Mouse (Mus musculus) MEL (cell line): Measurements from ENCODE around the gene Tmem45b. TPM values are rescaled to one million over a fixed set of nuclear protein-coding genes. Genes with fewer than 3 reads are reported as not detected.

ENCODE experiments used
- DNase-seq: peaks from one replicate; pipeline ENCODE4 v3.0.0; 2011; ENCODE audit warnings: low read depth, low spot score
- H3K27ac ChIP-seq: 2 replicates; pipeline ENCODE4 v1.5.1; 2012; ENCODE audit warnings: low read depth, mild to moderate bottlenecking, control low read depth, low read length, moderate library complexity; ENCODE audit not compliant: control insufficient read depth
- H3K27me3 ChIP-seq, 2 experiments: fragments of 150-350 bp in 1 of 2; sonication (generic) in 1 of 2; 2 replicates each; pipeline ENCODE4 v1.6.1; 2012; ENCODE audit warnings: low read length in 2 of 2, mild to moderate bottlenecking in 2 of 2, improper control_type of control experiment in 1 of 2, moderate library complexity in 1 of 2; ENCODE audit not compliant: insufficient read depth in 2 of 2, control insufficient read depth in 1 of 2
- H3K36me3 ChIP-seq, 2 experiments: 2 replicates each; pipeline ENCODE4 v1.6.1; 2012 to 2014; ENCODE audit warnings: low read length in 2 of 2, improper control_type of control experiment in 1 of 2, inconsistent platforms in 1 of 2, mild to moderate bottlenecking in 1 of 2; ENCODE audit not compliant: insufficient read depth in 2 of 2, control insufficient read depth in 1 of 2
- H3K4me1 ChIP-seq, 2 experiments: fragments of 150-350 bp in 1 of 2; sonication (generic) in 1 of 2; 2 replicates each; pipeline ENCODE4 v1.6.1; 2012; ENCODE audit warnings: low read length in 2 of 2, improper control_type of control experiment in 1 of 2, mild to moderate bottlenecking in 1 of 2; ENCODE audit not compliant: insufficient read depth in 2 of 2, control insufficient read depth in 1 of 2
- H3K4me3 ChIP-seq, 2 experiments: fragments of 150-350 bp in 1 of 2; sonication (generic) in 1 of 2; 2 replicates each; pipeline ENCODE4 v1.5.1; 2012; ENCODE audit warnings: low read depth in 2 of 2, low read length in 2 of 2, mild to moderate bottlenecking in 2 of 2, moderate library complexity in 2 of 2, control low read depth in 1 of 2, improper control_type of control experiment in 1 of 2; ENCODE audit not compliant: control insufficient read depth in 1 of 2, insufficient read depth in 1 of 2
- H3K79me2 ChIP-seq: 2 replicates; pipeline ENCODE4 v1.6.1; 2012; ENCODE audit warnings: mild to moderate bottlenecking, low read length, moderate library complexity; ENCODE audit not compliant: control insufficient read depth, poor library complexity, insufficient read depth
- H3K9ac ChIP-seq: 2 replicates; pipeline ENCODE4 v1.6.1; 2012; ENCODE audit warnings: low read depth, mild to moderate bottlenecking, control low read depth, low read length, moderate library complexity; ENCODE audit not compliant: control insufficient read depth, poor library complexity, severe bottlenecking
- H3K9me3 ChIP-seq: fragments of 150-350 bp; sonication (generic); replicated peaks from 2 replicates; pipeline ENCODE4 v1.6.1; 2012; ENCODE audit warnings: mild to moderate bottlenecking, low read length, improper control_type of control experiment, moderate library complexity; ENCODE audit not compliant: insufficient read depth
- BHLHE40 ChIP-seq: IDR thresholded peaks from 2 replicates; pipeline ENCODE4 v1.6.1; 2012; ENCODE audit warnings: low read depth, mild to moderate bottlenecking, inconsistent platforms, low read length, improper control_type of control experiment, borderline replicate concordance
- CHD1 ChIP-seq: IDR thresholded peaks from 2 replicates; pipeline ENCODE4 v1.6.1; 2012; ENCODE audit warnings: low read depth, mild to moderate bottlenecking, inconsistent platforms, low read length, improper control_type of control experiment
- CTCF ChIP-seq, 3 experiments: IDR thresholded peaks in 2 of 3; conservative IDR thresholded peaks in 1 of 3; 2 replicates each; pipeline ENCODE4 v1.5.1; 2011 to 2012; ENCODE audit warnings: low read length in 3 of 3, low read depth in 2 of 3, mild to moderate bottlenecking in 2 of 3, improper control_type of control experiment in 1 of 3, inconsistent platforms in 1 of 3, mixed read lengths in 1 of 3, moderate library complexity in 1 of 3; ENCODE audit not compliant: control insufficient read depth in 1 of 3, insufficient read depth in 1 of 3, poor library complexity in 1 of 3, severe bottlenecking in 1 of 3
- E2F4 ChIP-seq: IDR thresholded peaks from 2 replicates; pipeline ENCODE4 v1.6.1; 2011; ENCODE audit warnings: low read depth, low read length, improper control_type of control experiment, borderline replicate concordance
- ETS1 ChIP-seq: IDR thresholded peaks from 2 replicates; pipeline ENCODE4 v1.6.1; 2012; ENCODE audit warnings: low read depth, mild to moderate bottlenecking, inconsistent platforms, low read length, improper control_type of control experiment, moderate library complexity
- KAT2A ChIP-seq: conservative IDR thresholded peaks from 2 replicates; pipeline ENCODE4 v1.6.1; 2012; ENCODE audit warnings: low read depth, low read length, improper control_type of control experiment, inconsistent platforms
- MAFK ChIP-seq: IDR thresholded peaks from 2 replicates; pipeline ENCODE4 v1.6.1; 2011; ENCODE audit warnings: low read depth, mild to moderate bottlenecking, low read length, improper control_type of control experiment, borderline replicate concordance
- MAX ChIP-seq: IDR thresholded peaks from 2 replicates; pipeline ENCODE4 v1.6.1; 2011; ENCODE audit warnings: low read length, improper control_type of control experiment
- MAZ ChIP-seq: IDR thresholded peaks from 2 replicates; pipeline ENCODE4 v1.6.1; 2012; ENCODE audit warnings: low read depth, mild to moderate bottlenecking, inconsistent platforms, low read length, improper control_type of control experiment
- MEF2A ChIP-seq: IDR thresholded peaks from 2 replicates; pipeline ENCODE4 v1.6.1; 2014; ENCODE audit warnings: low read depth, mild to moderate bottlenecking, inconsistent platforms, low read length, improper control_type of control experiment; ENCODE audit not compliant: poor library complexity, insufficient replicate concordance, severe bottlenecking; ENCODE audit errors: extremely low read depth
- MXI1 ChIP-seq: IDR thresholded peaks from 2 replicates; pipeline ENCODE4 v1.6.1; 2011; ENCODE audit warnings: mild to moderate bottlenecking, low read depth, low read length, improper control_type of control experiment
- MYB ChIP-seq: IDR thresholded peaks from 2 replicates; pipeline ENCODE4 v1.6.1; 2011; ENCODE audit warnings: mild to moderate bottlenecking, low read depth, low read length, improper control_type of control experiment
- NELFE ChIP-seq: IDR thresholded peaks from 2 replicates; pipeline ENCODE4 v1.6.1; 2011; ENCODE audit warnings: low read depth, low read length, improper control_type of control experiment
- RAD21 ChIP-seq: IDR thresholded peaks from 2 replicates; pipeline ENCODE4 v1.6.1; 2011; ENCODE audit warnings: mild to moderate bottlenecking, low read depth, low read length, improper control_type of control experiment
- SMC3 ChIP-seq: IDR thresholded peaks from 2 replicates; pipeline ENCODE4 v1.6.1; 2011; ENCODE audit warnings: low read depth, low read length, improper control_type of control experiment
- TBP ChIP-seq: IDR thresholded peaks from 2 replicates; pipeline ENCODE4 v1.8.0; 2011; ENCODE audit warnings: low read depth, low read length, improper control_type of control experiment
- TCF12 ChIP-seq: IDR thresholded peaks from 2 replicates; pipeline ENCODE4 v1.6.1; 2014; ENCODE audit warnings: low read depth, mild to moderate bottlenecking, inconsistent platforms, low read length, improper control_type of control experiment, moderate library complexity
- UBTF ChIP-seq: IDR thresholded peaks from 2 replicates; pipeline ENCODE4 v1.6.1; 2012; ENCODE audit warnings: low read depth, mild to moderate bottlenecking, inconsistent platforms, low read length, improper control_type of control experiment, moderate library complexity, borderline replicate concordance; ENCODE audit not compliant: insufficient read depth
- USF2 ChIP-seq, 2 experiments: IDR thresholded peaks; 2 replicates each; pipeline ENCODE4 v1.6.1; 2011 to 2012; ENCODE audit warnings: improper control_type of control experiment in 2 of 2, low read length in 2 of 2, borderline replicate concordance in 1 of 2, inconsistent platforms in 1 of 2, low read depth in 1 of 2, mild to moderate bottlenecking in 1 of 2; ENCODE audit not compliant: insufficient read depth in 1 of 2
- ZKSCAN1 ChIP-seq: IDR thresholded peaks from 2 replicates; pipeline ENCODE4 v1.6.1; 2012; ENCODE audit warnings: low read depth, mild to moderate bottlenecking, inconsistent platforms, low read length, improper control_type of control experiment, moderate library complexity
- ZMIZ1 ChIP-seq: IDR thresholded peaks from 2 replicates; pipeline ENCODE4 v1.6.1; 2012; ENCODE audit warnings: low read depth, mild to moderate bottlenecking, inconsistent platforms, low read length, improper control_type of control experiment, moderate library complexity
- ZNF384 ChIP-seq: IDR thresholded peaks from 2 replicates; pipeline ENCODE4 v1.6.1; 2012; ENCODE audit warnings: low read depth, mild to moderate bottlenecking, inconsistent platforms, low read length, improper control_type of control experiment
- polyA plus RNA-seq, 2 experiments: library from polyadenylated mRNA; stranded (reverse) in 1 of 2; unstranded in 1 of 2; fragments of >175 nt in 1 of 2; fragments of >200 nt in 1 of 2; gene quantifications; 2 replicates each; pipeline versions ENCODE4 v1.2.1 to v1.2.4; 2012; ENCODE audit warnings: low replicate concordance in 2 of 2, low read depth in 1 of 2; ENCODE audit not compliant: insufficient read length in 2 of 2, insufficient read depth in 1 of 2, missing spikeins in 1 of 2
- total RNA-seq: library from RNA; depleted of rRNA; stranded (reverse); fragments of 300-350 nt; gene quantifications from 2 replicates; pipeline ENCODE4 v1.2.3, GENCODE M21; 2012

The Tmem45b gene
- total and polyA plus RNA-seq, 3 experiments = not detected

GRCm38 (mm10) chr9:31463190-31463589 is 1.1 kb downstream of the Tmem45b start:
- Histone ChIP-seq H3K36me3 (no peaks in the 10 kb centered on the region), H3K4me3 (no peak overlapping the region), H3K9ac (no peak overlapping the region), H3K27ac (no peak overlapping the region), H3K79me2 (no peaks in the 10 kb centered on the region), H3K9me3 (no peaks in the 10 kb centered on the region), H3K4me1 (no peaks in the 10 kb centered on the region), H3K27me3 (no peaks in the 10 kb centered on the region; a peak in 3 of 4 replicates)
- no peak for DNase-seq
- TF ChIP-seq MYB = no peak
- TF ChIP-seq MAFK = no peak
- no peak for TF ChIP-seq UBTF
- TF ChIP-seq ZKSCAN1 = no peak
- no peak for TF ChIP-seq TBP
- no peak for TF ChIP-seq MXI1
- no peak for TF ChIP-seq E2F4
- TF ChIP-seq KAT2A = no peak

GRCm38 (mm10) chr9:31454356-31454755 is 9.9 kb downstream of the Tmem45b start:
- H3K27me3 ChIP-seq = peaks cover 4 to 6% of the 10 kb centered on the region in 2 experiments; a peak in 3 of 4 replicates
- H3K9me3 ChIP-seq = no peaks in the 10 kb centered on the region
- H3K4me3 ChIP-seq = no peak overlapping the region
- H3K36me3 ChIP-seq = no peaks in the 10 kb centered on the region
- H3K79me2 ChIP-seq = no peaks in the 10 kb centered on the region
- no peak for DNase-seq
- TF ChIP-seq NELFE = no peak
- no peak for TF ChIP-seq RAD21
- no peak for TF ChIP-seq SMC3
- TF ChIP-seq UBTF = no peak
- TF ChIP-seq ZKSCAN1 = no peak
- no peak for TF ChIP-seq MAZ
- no peak for TF ChIP-seq USF2 (IDR thresholded peaks at IDR 0.05; ENCODE audit: borderline replicate concordance in 1 of 2, insufficient read depth in 1 of 2, low read depth in 1 of 2, low read length in 2 of 2)
- no peak for TF ChIP-seq MEF2A
- no peak for TF ChIP-seq TCF12
- TF ChIP-seq ETS1 = no peak
- no peak for TF ChIP-seq MXI1
- TF ChIP-seq ZNF384 = no peak
- no peak for TF ChIP-seq CHD1
- TF ChIP-seq TBP = no peak
- no peak for TF ChIP-seq CTCF (IDR thresholded peaks at IDR 0.05 in 2 of 3, conservative IDR thresholded peaks at IDR 0.05 in 1 of 3; ENCODE audit: control insufficient read depth in 1 of 3, insufficient read depth in 1 of 3, low read depth in 2 of 3, low read length in 3 of 3, poor library complexity in 1 of 3, severe bottlenecking in 1 of 3)
- TF ChIP-seq MAX = no peak
- TF ChIP-seq BHLHE40 = no peak
- no peak for TF ChIP-seq ZMIZ1
- no peak overlapping the region for H3K9ac ChIP-seq
- H3K4me1 ChIP-seq = no peaks in the 10 kb centered on the region
- H3K27ac ChIP-seq = no peak overlapping the region
